Mouse (Mus musculus) frontal cortex, adult 2 months (tissue): Measurements from ENCODE around the gene Sox18. TPM values are rescaled to one million over a fixed set of nuclear protein-coding genes. Genes with fewer than 3 reads are reported as not detected.
A peak's percentile ranks its signal among the peaks of the same experiment; 100 is the strongest.

ENCODE experiments used
- DNase-seq, 2 experiments: peaks; one replicate each; pipeline ENCODE4 v3.0.0; 2022; ENCODE audit warnings: low spot score in 1 of 2; ENCODE audit errors: extremely low spot score in 1 of 2
- polyA plus RNA-seq: library from polyadenylated mRNA; depleted of rRNA; stranded (reverse); fragments of >200 nt; gene quantifications from 2 replicates; pipeline ENCODE4 v1.2.3, GENCODE M21; 2012; rRNA removed

Gene Sox18
- polyA plus RNA-seq, 1 experiment, result 22.5 TPM

DNA sequence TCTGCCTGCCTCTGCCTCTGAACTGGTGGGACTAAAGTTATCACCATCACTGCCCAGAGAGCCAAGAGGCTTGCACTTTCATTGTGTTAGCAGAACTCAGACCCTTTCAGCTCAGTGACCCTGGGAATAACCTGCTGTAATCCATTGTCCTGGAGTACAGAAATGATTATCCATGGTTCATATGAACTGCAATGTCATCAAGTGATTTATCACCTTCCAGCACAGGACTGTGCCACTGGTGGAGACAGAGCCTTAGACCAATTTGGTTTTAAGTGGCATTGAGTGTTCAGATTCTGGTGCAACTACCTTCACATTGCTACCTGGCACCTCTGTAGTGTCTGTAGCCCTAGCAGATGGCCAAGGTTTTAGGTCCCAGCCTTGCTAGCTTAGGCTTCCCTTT is 18.4 kb downstream of the Sox18 start:
- no peak for DNase-seq

- no peak for DNase-seq
These were observed 22.5 kb downstream of the Sox18 start for GRCm38 (mm10) chr2:181648926-181649325.

DNA sequence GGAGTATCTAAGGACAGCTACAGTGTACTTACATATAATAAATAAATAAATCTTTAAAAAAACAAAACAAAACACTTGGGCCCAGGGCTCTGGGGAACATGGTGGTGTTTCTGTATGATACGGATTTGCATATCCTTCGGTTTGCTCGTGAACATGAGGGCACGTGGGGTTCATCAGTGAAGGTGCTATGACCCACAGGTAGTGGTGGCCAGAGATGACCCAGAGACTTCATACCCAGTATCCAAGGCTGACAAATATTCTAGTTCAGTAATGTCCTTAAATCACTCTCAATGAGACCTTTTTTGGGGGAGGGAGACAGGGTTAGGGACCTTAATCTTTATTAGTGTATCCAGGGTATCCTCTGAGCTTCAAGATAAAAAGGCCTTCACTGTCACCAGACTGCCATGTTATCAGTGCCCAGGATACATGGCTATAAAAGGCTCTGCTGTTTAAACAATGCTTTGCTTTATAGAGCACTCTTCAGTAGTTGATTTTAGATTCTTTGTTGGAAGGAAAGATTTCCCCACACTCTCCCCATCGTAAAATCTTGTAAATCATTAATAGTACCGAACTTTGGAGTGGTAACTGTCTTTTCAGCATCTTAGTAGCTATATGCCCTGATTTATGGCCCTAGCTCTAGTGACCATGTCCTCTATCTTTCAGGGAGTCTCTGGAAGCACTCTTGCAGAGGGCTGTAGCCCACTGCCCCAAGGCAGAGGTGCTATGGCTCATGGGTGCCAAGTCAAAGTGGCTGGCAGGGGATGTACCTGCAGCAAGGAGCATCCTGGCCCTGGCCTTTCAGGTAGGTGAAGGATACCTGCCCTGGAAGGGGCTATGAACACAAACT is 24.6 kb downstream of the Sox18 start:
- no peak for DNase-seq

DNA sequence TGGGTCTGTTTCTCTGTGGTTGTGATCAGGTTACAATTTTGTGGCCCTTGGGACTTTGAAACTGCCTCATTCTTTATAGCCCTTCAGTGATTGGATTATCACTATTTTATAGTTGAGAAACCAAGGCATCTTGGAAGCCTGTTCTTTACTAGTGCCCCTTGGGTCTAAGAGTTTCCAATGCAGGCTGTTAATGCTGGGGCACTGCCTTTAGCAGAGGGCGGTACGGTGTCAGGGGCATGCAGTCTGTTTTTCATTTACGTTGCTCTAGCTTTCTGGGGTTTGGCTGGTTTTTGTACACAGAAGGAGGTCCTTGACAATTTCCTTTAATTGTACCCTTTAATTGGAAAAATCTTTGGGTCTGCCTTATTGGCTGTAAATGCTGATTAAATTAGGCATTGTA is 25.8 kb downstream of the Sox18 start:
- DNase-seq, result no peak

- DNase-seq, result peak in 1 of 2 experiments; percentile 52
These were observed 27.1 kb downstream of the Sox18 start for GRCm38 (mm10) chr2:181644361-181644760.

GRCm38 (mm10) chr2:181635865-181636264 is 35.6 kb downstream of the Sox18 start:
- DNase-seq, result no peak

- no peak for DNase-seq
These were observed 38.8 kb downstream of the Sox18 start for GRCm38 (mm10) chr2:181632624-181633023.

GRCm38 (mm10) chr2:181628471-181628870 is 43.0 kb downstream of the Sox18 start:
- DNase-seq, result no peak

DNA sequence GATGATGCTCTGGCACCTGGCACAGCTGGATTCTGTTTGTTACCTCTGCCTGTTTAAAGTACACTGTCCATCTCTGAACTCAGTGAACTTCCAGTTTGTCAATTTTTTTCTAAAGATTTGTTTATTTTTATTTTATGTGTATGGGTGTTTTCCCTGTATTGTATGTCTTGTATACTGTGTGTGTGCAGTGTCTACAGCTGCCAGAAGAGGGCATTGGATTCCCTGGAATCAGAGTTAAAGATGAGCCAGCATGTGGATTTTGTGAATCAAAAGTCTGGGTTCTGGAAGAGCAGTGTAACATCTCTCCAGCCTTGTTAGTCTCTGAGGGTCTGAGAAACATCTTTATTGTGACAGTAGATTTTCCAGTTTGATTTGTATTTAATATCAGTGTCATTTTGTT is 48.0 kb downstream of the Sox18 start:
- peak in 1 of 2 experiments; percentile 32 for DNase-seq

Other genes with a start within 250 kb of the Sox18 start
- gene Zbtb46, start 212.2 kb downstream of the Sox18 start, polyA plus RNA-seq, result 6.6 and 6.9 TPM in 2 replicates
- gene Abhd16b, start 178.4 kb downstream of the Sox18 start, polyA plus RNA-seq, result not detected in 2 replicates
- gene Tpd52l2, start 174.5 kb downstream of the Sox18 start, polyA plus RNA-seq, result 115 and 118 TPM in 2 replicates
- gene Dnajc5, start 151.2 kb downstream of the Sox18 start, polyA plus RNA-seq, result 139 and 171 TPM in 2 replicates
- gene Uckl1, start 86.7 kb downstream of the Sox18 start, polyA plus RNA-seq, result 125 and 149 TPM in 2 replicates
- 35.7 and 38.0 TPM in 2 replicates for gene Prpf6, start 79.8 kb downstream of the Sox18 start, polyA plus RNA-seq
- gene Zfp512b, start 78.8 kb downstream of the Sox18 start, polyA plus RNA-seq, result 76.7 and 101 TPM in 2 replicates
- 30.1 and 30.6 TPM in 2 replicates for gene Samd10, start 72.4 kb downstream of the Sox18 start, polyA plus RNA-seq
- not detected in 2 replicates for gene Gm29797, start 14.6 kb downstream of the Sox18 start, polyA plus RNA-seq
- gene Tcea2, start 8.7 kb upstream of the Sox18 start, polyA plus RNA-seq, result 155 and 160 TPM in 2 replicates
- gene Rgs19, start 22.3 kb upstream of the Sox18 start, polyA plus RNA-seq, result 42.6 and 53.6 TPM in 2 replicates
- gene Lkaaear1, start 26.8 kb upstream of the Sox18 start, polyA plus RNA-seq, result not detected in 2 replicates
- 26.4 and 34.4 TPM in 2 replicates for gene Oprl1, start 43.4 kb upstream of the Sox18 start, polyA plus RNA-seq
- gene Myt1, start 91.7 kb upstream of the Sox18 start, polyA plus RNA-seq, result 15.6 and 16.9 TPM in 2 replicates
- gene Pcmtd2, start 166.2 kb upstream of the Sox18 start, polyA plus RNA-seq, result 74.7 and 88.9 TPM in 2 replicates
- 27.8 and 30.5 TPM in 2 replicates for gene Polr3k, start 192.7 kb upstream of the Sox18 start, polyA plus RNA-seq